Mouse (Mus musculus) T-helper 2 cell (primary cell): ENCODE measurements around the gene 4930467E23Rik.
"Not testable (repeated sequence)": the region's sequence is repeated elsewhere in the genome, so short reads cannot be mapped to it uniquely, and the experiment has no call there.

ENCODE experiments used
- in situ Hi-C: fragments of 300-600 bp; cut with MboI, MseI; formaldehyde crosslinking; loops from one replicate; pipeline ENCODE4 v1.15.1; 2025; ENCODE audit warnings: high pct_unique_total_duplicates

Gene 4930467E23Rik

GRCm38 (mm10) chr8:19780212-19780611 is 50.8 kb downstream of the 4930467E23Rik start:
- in situ Hi-C loops: loop anchor here (5.0 kb wide), 1 partner anchor 342 kb away; no protein-coding TSS in a partner anchor

- in situ Hi-C loops: loop anchor here (5.0 kb wide), 1 partner anchor 342 kb away; no protein-coding TSS in a partner anchor
Measured at GRCm38 (mm10) chr8:19780658-19781057, 51.3 kb downstream of the 4930467E23Rik start.

- in situ Hi-C loops: loop anchor here (5.0 kb wide), 1 partner anchor 341 kb away; no protein-coding TSS in a partner anchor
Measured at GRCm38 (mm10) chr8:19781328-19782114, 52.1 kb downstream of the 4930467E23Rik start.

- in situ Hi-C loops: loop anchor here (5.0 kb wide), 1 partner anchor 340 kb away; no protein-coding TSS in a partner anchor
Measured at GRCm38 (mm10) chr8:19782736-19783135, 53.4 kb downstream of the 4930467E23Rik start.

GRCm38 (mm10) chr8:19783860-19784259 is 54.5 kb downstream of the 4930467E23Rik start:
- in situ Hi-C loops: loop anchor here (5.0 kb wide), 1 partner anchor 338 kb away; no protein-coding TSS in a partner anchor

GRCm38 (mm10) chr8:19784554-19785364 is 55.4 kb downstream of the 4930467E23Rik start:
- in situ Hi-C loops: loop anchor here (5.0 kb wide), 1 partner anchor 338 kb away; no protein-coding TSS in a partner anchor

GRCm38 (mm10) chr8:19792696-19793095 is 63.3 kb downstream of the 4930467E23Rik start:
- in situ Hi-C loops: not testable (repeated sequence)
